Mouse (Mus musculus) kidney, adult 9 months (tissue): ENCODE results near the gene Olfr1308.

ENCODE experiments used
- DNase-seq: peaks from one replicate; pipeline ENCODE4 v3.0.0; 2022

The Olfr1308 gene

DNA sequence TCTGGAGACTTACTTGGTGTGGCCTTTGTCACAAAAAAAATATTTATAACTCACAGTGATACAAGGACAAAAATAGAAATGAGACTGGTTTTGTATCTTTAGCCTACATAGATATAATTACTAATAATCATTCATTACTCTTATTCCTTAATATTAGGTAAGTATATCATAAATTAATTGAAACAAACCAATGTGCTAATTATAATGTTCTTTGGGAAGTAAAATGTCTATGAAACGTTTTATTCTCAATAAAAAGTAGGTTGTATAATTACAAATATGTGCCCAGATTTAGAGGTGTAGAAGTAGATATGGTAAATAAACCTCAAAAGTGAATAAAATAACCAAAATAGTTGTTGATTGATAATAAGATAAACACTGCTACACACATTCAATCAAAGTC is at the start of gene Olfr1308:
TSS of gene Olfr1308 (minus strand) at position 101 of the 400 bp plus-strand sequence.
- no peak for DNase-seq

GRCm38 (mm10) chr2:112012608-112013007 is 47.9 kb upstream of the Olfr1308 start, which contains the start of gene Olfr1310:
TSS of gene Olfr1310 (minus strand) at chr2:112012708.
- no peak for DNase-seq

GRCm38 (mm10) chr2:111990181-111990580 is 25.4 kb upstream of the Olfr1308 start, which contains the start of gene Olfr1309:
TSS of gene Olfr1309 (minus strand) at chr2:111990281.
- no peak for DNase-seq

DNA sequence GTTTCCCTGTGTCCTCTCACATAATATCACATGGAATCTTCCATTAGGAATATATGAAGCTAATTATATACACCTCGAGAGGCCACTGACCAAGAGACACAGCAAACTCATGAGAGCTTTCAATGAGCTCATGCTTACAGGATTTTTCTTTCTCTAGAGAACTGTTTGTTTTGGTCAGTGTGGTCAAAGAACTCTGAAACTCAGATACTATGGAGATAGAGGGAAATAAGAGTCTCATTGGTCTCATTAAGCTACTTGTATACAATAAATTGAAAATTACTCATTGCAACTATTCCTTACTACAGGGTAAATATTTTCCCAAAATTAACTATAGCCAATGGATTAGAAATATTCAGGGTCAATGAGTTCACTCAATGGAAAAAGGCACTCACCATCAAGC is 15.4 kb downstream of the Olfr1308 start, which contains the start of gene Olfr1307:
TSS of gene Olfr1307 (minus strand) at position 101 of the 400 bp plus-strand sequence.
- no peak for DNase-seq

DNA sequence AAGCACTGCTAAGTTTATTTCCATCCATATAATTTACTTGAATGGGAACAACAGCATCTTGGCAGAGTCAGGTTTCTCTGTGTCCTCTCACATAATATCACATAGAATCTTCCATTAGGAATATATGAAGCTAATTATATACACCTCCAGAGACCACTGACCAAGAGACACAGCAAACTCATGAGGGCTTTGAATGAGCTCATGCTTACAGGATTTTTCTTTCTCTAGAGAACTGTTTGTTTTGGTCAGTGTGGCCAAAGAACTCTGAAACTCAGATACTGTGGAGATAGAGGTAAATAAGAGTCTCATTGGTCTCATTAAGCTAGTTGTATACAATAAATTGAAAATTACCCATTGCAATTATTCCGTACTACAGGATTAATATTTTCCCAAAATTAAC is 48.6 kb downstream of the Olfr1308 start, which contains the start of gene Olfr1306:
TSS of gene Olfr1306 (minus strand) at position 101 of the 400 bp plus-strand sequence.
- DNase-seq, result no peak
